Mouse (Mus musculus): ENCODE results near the gene Yif1a. TPM values are rescaled to one million over a fixed set of nuclear protein-coding genes. Genes with fewer than 3 reads are reported as not detected.

Yif1a gene
- polyA plus RNA-seq, 2 experiments: 130 to 144 TPM

DNA sequence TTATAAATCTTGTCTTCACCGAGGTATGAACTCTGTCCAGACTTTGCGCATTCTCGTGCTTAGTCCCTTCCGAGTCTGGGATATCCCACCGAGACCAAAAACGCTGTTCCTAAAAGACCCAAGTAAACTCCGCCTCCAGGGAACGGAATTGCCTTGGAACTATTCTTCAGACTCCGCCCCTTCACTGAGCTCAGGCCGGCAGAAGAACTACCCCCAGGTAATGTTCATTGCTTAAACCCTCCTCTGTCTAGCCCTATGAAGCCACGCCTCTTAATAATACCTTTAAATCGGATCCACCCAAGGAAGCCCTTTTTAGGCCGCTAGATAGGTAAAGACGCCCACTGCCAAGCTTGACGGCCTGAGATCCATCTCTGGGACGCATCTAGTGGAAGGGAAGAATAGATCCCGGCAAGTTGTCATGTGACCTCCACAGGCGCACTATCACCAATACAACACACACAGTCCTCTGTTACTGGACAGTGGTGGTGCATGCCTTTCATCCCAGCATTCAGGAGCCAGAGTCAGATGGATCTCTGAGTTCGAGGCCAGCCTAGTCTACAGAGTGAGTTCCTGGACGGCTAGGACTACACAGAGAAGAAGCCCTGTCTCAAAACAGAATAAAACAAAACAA, 15.8 kb upstream of the Yif1a start:
- peak overlapping the region; percentile 58 for H3K9ac ChIP-seq (ENCODE audit: low read depth, low read length, severe bottlenecking)
- H3K4me2 ChIP-seq (replicated peaks; ENCODE audit: low read depth, low read length, severe bottlenecking): peak overlapping the region; percentile 94
- DNase-seq (ENCODE audit: low spot score) (peak; percentile 75), ATAC-seq (ENCODE audit: low FRiP score, low read depth) (0 out of 2 replicates have a peak, but pooled peaks have one; percentile 18)
- whole genome bisulfite sequencing: 2% methylated on average over 20 of the region's 20 CpGs
- peaks cover 30% of the 10 kb centered on the region for H3K4me1 ChIP-seq (ENCODE audit: control insufficient read depth, insufficient read depth, low read length)
- no peaks in the 10 kb centered on the region for H3K9me3 ChIP-seq (ENCODE audit: control insufficient read depth, low read length)
- TF ChIP-seq POLR2A (IDR thresholded peaks at IDR 0.05; ENCODE audit: borderline replicate concordance, extremely low read depth, insufficient read depth, insufficient read length): no peak
- peak overlapping the region; percentile 64 for H3K4me3 ChIP-seq (replicated peaks; ENCODE audit: low read length)
- H3K36me3 ChIP-seq (ENCODE audit: control insufficient read depth, insufficient read depth, low read length): no peaks in the 10 kb centered on the region
- peak overlapping the region; percentile 96 for H3K27ac ChIP-seq (replicated peaks; ENCODE audit: low read depth, low read length)
- no peaks in the 10 kb centered on the region for H3K27me3 ChIP-seq (ENCODE audit: control insufficient read depth, insufficient read depth, low read length)

DNA sequence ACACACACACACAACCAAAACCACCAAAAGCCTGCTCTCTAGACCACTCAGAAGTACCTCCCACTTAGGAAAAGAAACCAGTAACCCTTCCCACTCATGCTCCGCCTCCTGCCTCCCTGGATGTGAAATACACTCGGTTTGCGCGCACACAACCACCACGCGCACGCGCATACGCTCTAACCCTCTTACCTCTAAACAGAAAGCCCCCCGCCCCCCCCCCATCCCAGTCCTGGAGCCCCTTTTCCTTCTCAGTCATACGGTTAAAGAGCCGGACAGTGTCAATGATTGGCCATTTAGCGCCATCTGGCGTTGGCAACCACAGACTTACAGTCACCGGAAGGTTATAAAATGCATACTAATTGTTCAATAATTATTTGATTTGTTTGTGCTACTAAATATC, 15.3 kb upstream of the Yif1a start:
- Histone ChIP-seq H3K4me2 (replicated peaks; ENCODE audit: low read depth, low read length, severe bottlenecking) (peak overlapping the region; percentile 94), H3K27me3 (ENCODE audit: control insufficient read depth, insufficient read depth, low read length) (no peaks in the 10 kb centered on the region), H3K4me3 (replicated peaks; ENCODE audit: low read length) (peak overlapping the region; percentile 64), H3K4me1 (ENCODE audit: control insufficient read depth, insufficient read depth, low read length) (peaks cover 30% of the 10 kb centered on the region), H3K9me3 (ENCODE audit: control insufficient read depth, low read length) (no peaks in the 10 kb centered on the region), H3K27ac (replicated peaks; ENCODE audit: low read depth, low read length) (peak overlapping the region; percentile 96; the same call in 1 of the 2 replicates), H3K36me3 (ENCODE audit: control insufficient read depth, insufficient read depth, low read length) (no peaks in the 10 kb centered on the region), H3K9ac (ENCODE audit: low read depth, low read length, severe bottlenecking) (no peak overlapping the region)
- DNase-seq (ENCODE audit: low spot score) (peak; percentile 87), ATAC-seq (ENCODE audit: low FRiP score, low read depth) (peak; percentile 37; the same call in 1 of the 2 replicates)
- TF ChIP-seq POLR2A (IDR thresholded peaks at IDR 0.05; ENCODE audit: borderline replicate concordance, extremely low read depth, insufficient read depth, insufficient read length): no peak
- WGBS: under 1% methylated on average over 15 of the region's 15 CpGs

DNA sequence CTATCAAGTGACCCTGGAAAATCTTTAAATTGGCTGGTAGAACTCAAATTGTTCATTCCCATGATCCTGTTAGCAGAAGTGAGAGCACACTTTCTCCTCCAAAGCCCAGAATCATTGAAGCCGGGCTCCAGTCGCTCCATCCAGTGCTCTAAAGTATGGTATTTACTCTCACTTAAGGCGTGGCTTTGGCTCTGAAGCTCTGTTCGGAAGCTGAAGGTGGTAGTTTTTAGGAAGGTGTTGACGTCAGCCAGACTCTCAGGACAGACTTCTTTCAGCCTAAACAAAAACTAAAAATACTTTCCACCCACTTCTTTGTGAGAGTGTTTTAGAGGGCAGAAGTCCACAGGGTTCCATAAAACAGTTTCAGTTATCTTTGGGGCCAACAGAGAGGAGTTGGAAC, 14.8 kb upstream of the Yif1a start:
- Histone ChIP-seq H3K9me3 (ENCODE audit: control insufficient read depth, low read length) (no peaks in the 10 kb centered on the region), H3K4me1 (ENCODE audit: control insufficient read depth, insufficient read depth, low read length) (peaks cover 30% of the 10 kb centered on the region), H3K36me3 (ENCODE audit: control insufficient read depth, insufficient read depth, low read length) (no peaks in the 10 kb centered on the region), H3K27me3 (ENCODE audit: control insufficient read depth, insufficient read depth, low read length) (no peaks in the 10 kb centered on the region), H3K27ac (replicated peaks; ENCODE audit: low read depth, low read length) (no peak overlapping the region), H3K9ac (ENCODE audit: low read depth, low read length, severe bottlenecking) (no peak overlapping the region), H3K4me3 (replicated peaks; ENCODE audit: low read length) (no peak overlapping the region), H3K4me2 (replicated peaks; ENCODE audit: low read depth, low read length, severe bottlenecking) (no peak overlapping the region)
- WGBS: 41% methylated on average over 5 of the region's 5 CpGs
- DNase-seq (ENCODE audit: low spot score) (no peak), ATAC-seq (ENCODE audit: low FRiP score, low read depth) (no peak)
- no peak for TF ChIP-seq POLR2A (IDR thresholded peaks at IDR 0.05; ENCODE audit: borderline replicate concordance, extremely low read depth, insufficient read depth, insufficient read length)

DNA sequence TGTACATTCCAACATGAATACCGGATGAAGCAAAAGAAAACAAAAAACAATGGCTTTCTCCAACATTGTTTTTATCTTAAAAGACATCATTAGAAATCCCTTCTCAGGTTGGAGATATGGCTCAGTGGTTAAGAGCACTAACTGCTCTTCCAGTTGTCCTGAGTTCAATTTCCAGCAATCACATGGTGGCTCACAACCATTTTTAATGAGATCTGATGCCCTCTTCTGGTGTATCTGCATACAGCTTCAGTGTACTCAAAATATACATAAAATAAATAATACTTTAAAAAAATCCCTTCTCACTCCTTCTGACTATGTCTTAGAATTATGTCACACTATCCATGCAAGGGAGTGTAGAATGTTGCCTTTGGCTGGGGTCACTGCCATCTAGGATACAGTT, 9.1 kb upstream of the Yif1a start:
- Histone ChIP-seq H3K9ac (ENCODE audit: low read depth, low read length, severe bottlenecking) (no peak overlapping the region), H3K4me2 (replicated peaks; ENCODE audit: low read depth, low read length, severe bottlenecking) (no peak overlapping the region), H3K27me3 (ENCODE audit: control insufficient read depth, insufficient read depth, low read length) (peaks cover 35% of the 10 kb centered on the region), H3K9me3 (ENCODE audit: control insufficient read depth, low read length) (no peaks in the 10 kb centered on the region), H3K4me3 (replicated peaks; ENCODE audit: low read length) (no peak overlapping the region), H3K36me3 (ENCODE audit: control insufficient read depth, insufficient read depth, low read length) (no peaks in the 10 kb centered on the region), H3K4me1 (ENCODE audit: control insufficient read depth, insufficient read depth, low read length) (no peaks in the 10 kb centered on the region), H3K27ac (replicated peaks; ENCODE audit: low read depth, low read length) (no peak overlapping the region)
- no peak for TF ChIP-seq POLR2A (IDR thresholded peaks at IDR 0.05; ENCODE audit: borderline replicate concordance, extremely low read depth, insufficient read depth, insufficient read length)
- 85% methylated on average over 1 of the region's 1 CpGs for WGBS
- ATAC-seq (ENCODE audit: low FRiP score, low read depth) (no peak), DNase-seq (ENCODE audit: low spot score) (no peak)

DNA sequence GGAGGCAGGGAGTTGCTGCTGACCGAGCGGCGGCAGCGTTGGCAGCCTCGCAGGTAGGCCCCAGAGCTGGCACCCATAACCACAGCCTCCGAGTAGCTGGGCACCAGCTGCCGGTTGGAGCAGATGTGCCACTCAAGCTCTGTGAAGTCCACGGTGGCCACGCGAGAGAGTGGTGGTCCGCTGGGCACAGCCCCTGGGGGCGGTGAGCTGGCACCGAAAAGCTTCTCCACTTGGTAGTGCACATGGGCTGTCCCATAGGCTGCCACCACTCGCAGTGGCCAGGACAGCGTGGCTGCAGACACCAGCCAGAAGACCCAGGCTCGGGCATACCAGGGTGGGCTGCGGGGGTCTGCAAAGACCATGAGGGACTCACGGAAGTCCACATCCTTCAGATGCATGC, 6.3 kb upstream of the Yif1a start:
- no peak for ATAC-seq (ENCODE audit: low FRiP score, low read depth)

More for the DNA sequence above, 6.3 kb upstream of the Yif1a start:
- Histone ChIP-seq H3K4me3 (replicated peaks; ENCODE audit: low read length) (no peak overlapping the region), H3K36me3 (ENCODE audit: control insufficient read depth, insufficient read depth, low read length) (no peaks in the 10 kb centered on the region), H3K27ac (replicated peaks; ENCODE audit: low read depth, low read length) (no peak overlapping the region), H3K4me1 (ENCODE audit: control insufficient read depth, insufficient read depth, low read length) (no peaks in the 10 kb centered on the region), H3K27me3 (ENCODE audit: control insufficient read depth, insufficient read depth, low read length) (peaks cover 58% of the 10 kb centered on the region), H3K4me2 (replicated peaks; ENCODE audit: low read depth, low read length, severe bottlenecking) (no peak overlapping the region), H3K9ac (ENCODE audit: low read depth, low read length, severe bottlenecking) (no peak overlapping the region; the same call in 1 of the 2 replicates), H3K9me3 (ENCODE audit: control insufficient read depth, low read length) (no peaks in the 10 kb centered on the region)
- 65% methylated on average over 18 of the region's 18 CpGs for WGBS
- DNase-seq (ENCODE audit: low spot score): no peak
- no peak for TF ChIP-seq POLR2A (IDR thresholded peaks at IDR 0.05; ENCODE audit: borderline replicate concordance, extremely low read depth, insufficient read depth, insufficient read length)

Measured in limb, embryonic 14.5 days (tissue).